Mouse (Mus musculus) frontal cortex, adult 2 months (tissue): ENCODE data around the gene Cysrt1. TPM values are rescaled to one million over a fixed set of nuclear protein-coding genes. Genes with fewer than 3 reads are reported as not detected.
A peak's percentile ranks its signal among the peaks of the same experiment; 100 is the strongest.

ENCODE experiments used
- DNase-seq, 2 experiments: peaks; one replicate each; pipeline ENCODE4 v3.0.0; 2022; ENCODE audit warnings: low spot score in 1 of 2; ENCODE audit errors: extremely low spot score in 1 of 2
- polyA plus RNA-seq: library from polyadenylated mRNA; depleted of rRNA; stranded (reverse); fragments of >200 nt; gene quantifications from 2 replicates; pipeline ENCODE4 v1.2.3, GENCODE M21; 2012

Gene Cysrt1
- polyA plus RNA-seq, 1 experiment = 0.24 TPM

DNA sequence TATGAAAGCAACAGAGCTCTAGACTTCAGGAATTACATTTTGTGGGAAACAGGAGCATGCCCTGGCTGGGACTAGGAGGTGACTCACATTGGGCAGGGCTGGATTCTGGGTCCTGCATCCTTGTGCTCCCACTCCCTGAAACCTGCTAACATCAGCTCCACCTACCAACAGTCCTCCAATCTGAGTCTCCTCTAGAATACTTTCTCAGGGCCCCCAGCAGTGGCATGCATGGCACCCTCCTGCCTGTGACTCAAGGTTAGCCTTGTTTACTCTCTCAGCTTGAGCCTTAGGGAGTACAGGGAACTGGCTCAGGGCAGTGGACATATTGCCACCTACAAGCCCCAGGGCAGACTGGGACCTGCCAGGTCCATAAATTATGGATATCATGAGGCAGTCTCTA is 4.1 kb downstream of the Cysrt1 start:
- no peak for DNase-seq

DNA sequence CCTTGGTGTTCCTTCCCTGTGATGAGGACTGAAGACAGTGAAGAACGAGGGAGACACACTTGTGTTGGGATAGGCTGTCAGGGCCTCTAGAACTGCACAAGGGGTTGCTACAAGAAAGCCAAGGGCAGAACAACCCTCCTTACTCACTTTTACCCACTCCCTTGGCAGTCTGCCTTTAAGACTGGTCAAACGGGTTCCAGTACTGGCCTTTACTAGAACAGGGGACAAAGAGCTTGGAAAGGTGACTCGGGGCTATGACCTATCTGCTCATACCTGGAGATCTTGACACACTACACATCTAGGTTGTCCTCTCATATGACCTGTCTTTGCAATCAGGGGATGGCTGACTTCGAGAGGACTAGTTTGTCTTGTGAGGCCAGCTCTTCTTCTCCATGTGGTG is 4.7 kb downstream of the Cysrt1 start:
- DNase-seq = no peak

DNA sequence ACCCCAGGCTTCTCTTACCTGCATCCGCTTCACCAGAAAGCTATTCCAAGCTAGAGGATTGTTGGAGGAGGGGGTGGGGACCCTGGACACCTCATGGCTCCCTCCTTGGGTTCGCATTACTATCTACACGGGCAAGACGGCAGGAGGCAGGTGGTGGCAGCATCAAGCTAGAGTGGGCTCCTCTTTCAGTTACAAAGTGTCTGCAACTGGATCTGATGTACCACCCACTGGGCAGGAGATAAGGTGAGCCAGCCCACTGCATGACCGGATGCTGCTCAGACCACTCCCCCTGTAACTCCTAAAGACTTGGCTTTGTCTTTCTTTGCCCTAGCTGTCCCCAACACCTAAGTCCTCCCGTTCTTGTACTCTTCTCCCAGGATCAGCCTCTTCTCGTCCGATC is 5.6 kb downstream of the Cysrt1 start, which contains the start of gene Rnf224:
Gene Rnf224, minus strand, starts transcription at position 174 of the 400 bp plus-strand sequence.
- no peak for DNase-seq

DNA sequence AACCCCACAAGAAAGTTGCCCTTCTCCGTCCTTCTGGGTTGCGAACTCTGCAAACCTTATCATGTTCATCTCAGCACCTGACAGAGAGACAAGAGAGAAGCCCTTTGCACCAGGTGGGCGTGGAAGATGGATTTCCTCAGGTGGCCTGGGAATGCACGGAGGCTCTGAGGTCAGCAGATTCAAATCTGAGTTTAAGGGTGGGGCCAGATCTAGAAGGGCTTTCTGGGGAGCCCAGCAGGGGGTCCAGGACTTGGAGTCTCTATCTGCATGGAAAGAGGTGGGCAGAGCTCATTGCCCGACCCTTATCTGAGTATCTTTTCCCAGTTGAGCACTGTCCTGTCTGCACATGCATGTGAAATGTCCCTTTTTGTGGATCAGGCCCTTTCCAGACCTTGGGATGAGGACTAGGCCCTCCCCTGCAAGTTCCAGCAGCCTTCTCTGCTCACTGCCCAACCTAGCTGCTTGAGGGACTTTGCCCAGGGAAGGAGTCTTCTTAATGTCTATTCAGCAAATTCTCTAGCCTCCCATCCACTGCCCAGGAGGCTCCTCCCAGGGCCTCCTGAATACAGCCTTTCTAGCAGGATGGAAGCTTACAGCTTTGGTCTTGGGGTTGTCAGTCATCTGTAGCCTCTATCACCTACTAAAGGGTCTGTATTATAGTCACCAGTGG is 7.6 kb downstream of the Cysrt1 start:
- no peak for DNase-seq

DNA sequence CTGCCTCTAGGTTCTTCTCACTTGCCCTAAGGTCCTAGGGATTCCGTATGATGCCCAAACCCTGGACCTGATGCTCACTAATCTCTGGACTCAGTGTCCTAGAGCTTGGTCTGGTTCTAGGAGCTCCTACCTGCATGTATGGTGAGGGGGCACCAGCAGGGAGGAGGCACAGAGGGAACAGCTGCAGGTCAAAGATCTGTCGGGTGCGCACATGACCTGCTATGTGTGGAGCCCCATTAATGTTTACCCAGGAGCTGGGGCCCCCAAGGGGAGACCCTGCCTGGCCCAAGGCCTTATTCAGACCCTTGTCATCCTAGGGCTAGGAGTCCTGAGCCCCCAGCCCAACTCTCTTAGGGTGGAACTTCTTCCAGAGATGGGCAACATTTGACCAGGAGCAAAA is 8.2 kb downstream of the Cysrt1 start, which contains the start of gene Slc34a3:
Gene Slc34a3, minus strand, starts transcription at position 315 of the 400 bp plus-strand sequence.
- DNase-seq = no peak

DNA sequence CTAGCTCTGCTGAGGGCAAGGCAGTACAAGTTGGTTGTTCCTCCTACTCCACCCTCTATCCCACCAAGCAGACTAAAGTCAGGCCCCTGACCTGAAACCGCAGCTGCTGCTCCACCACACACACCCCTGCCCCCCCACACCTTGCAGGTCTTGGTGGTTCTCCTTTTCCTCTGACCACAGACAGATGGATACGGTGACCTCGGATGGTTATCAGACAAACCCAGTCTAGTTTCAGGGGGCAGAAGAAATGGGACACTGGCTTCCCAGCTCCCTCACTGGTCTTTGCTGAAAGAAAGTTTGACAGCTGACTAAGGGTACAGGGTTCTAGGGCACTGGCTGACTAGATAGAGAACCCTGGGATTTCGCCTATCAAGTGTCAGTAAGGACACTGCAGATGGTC is 8.8 kb downstream of the Cysrt1 start:
- no peak for DNase-seq

DNA sequence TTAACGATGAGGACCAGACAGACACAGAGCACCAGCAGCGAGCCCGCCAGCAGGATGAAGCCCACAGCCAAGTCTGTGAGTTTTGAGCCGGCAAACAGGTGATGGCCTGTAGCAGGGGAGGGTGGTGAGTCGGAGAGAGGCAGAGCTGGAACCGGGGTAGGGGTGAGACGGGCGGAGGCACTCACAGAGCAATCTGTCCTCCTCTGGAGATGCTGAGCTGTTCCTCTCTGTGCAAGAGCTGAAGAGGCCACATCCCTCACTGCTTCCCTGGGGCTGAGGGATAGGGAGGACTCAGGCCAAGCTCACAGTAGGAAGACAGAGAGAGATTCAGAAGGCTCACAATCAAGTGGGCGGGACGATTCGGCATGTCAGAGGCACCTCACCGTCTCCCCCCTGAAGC is 11.2 kb downstream of the Cysrt1 start:
- DNase-seq = no peak

DNA sequence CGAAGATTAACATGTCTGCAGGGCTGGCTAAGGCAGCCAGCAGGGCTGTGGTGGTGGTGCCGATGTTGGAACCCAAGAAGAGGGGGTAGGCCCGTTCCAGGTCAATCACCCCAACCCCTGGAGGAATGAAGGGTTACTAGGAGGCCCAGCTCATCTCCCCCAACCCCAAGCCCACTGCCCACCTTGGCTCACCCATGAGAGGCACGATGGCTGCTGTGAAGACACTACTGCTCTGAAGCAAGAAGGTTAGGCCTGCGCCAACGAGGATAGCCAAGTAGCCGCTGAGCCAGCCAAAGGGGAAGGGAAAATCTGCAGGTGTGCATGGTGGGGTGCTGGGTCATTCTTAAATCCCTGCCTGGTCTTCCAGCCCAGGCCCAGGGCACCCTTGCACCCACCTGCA is 11.7 kb downstream of the Cysrt1 start:
- DNase-seq = no peak

DNA sequence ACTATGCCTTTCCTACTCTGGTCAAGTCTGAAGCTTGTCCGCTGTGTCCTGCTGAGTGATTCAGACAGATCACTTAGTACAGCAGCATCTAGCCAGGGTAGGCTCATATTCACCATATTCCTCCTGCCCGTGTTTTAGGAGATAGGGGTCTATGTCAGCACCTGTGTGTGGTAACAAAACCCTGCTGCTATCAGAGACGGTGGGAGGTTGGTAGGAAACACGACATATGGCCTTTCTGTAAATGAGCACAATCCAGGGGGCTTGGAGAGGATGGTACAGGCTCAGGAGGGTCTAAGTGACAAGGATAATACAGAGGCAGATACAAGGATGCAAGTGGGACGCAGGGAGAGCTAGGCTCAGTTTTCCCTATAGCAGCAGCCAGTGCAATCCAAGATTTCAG is 12.7 kb downstream of the Cysrt1 start:
- DNase-seq = no peak

DNA sequence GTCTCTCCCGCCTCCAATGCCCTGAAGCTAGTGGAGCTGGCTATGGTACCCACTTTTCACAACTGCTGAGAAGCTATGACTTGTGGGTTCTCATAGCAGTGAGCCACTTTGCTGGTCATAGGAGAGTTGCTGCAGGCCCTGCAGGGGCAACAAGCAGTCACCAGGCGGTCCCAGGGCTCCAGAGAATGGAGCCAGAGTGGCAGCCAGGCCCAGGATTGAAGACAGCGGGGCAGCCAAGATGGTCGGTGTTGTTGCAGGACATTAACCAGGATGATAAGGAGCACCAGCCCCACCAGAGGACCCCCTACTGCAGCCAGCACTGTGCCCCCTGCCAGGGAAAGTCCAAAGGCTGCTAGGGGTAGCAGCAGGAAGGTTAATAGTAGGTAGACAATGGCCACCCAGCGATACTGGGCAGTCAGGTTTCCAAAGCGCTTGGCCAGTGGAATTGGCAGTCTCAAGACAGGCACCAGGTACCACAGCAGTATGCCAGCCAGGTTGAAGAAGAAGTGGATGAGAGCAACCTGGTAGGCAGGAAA is 13.2 kb downstream of the Cysrt1 start:
- DNase-seq = no peak

DNA sequence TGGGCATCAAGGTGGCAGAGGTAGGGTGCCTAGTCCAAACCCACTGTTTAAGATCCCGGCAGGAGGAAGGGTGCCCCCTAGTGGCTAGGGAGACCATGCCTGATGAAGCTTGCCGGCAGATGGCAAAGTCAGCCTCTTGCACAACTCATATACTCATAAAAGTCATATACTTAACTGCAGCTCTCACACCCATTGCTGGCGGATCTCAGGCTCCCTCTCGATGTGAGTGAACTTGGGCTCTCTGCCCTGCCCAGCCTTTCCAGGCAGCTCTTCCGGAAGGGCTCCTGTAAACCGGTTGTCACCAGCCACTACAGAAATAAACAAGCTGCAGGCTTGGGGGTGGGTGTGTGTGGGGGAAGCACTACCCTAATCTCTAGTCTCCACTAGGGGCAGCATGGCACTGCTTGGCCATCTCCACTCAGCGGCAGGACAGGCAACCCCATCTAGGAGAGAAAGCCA is 13.8 kb downstream of the Cysrt1 start:
- DNase-seq = peak; percentile 78 to 90

DNA sequence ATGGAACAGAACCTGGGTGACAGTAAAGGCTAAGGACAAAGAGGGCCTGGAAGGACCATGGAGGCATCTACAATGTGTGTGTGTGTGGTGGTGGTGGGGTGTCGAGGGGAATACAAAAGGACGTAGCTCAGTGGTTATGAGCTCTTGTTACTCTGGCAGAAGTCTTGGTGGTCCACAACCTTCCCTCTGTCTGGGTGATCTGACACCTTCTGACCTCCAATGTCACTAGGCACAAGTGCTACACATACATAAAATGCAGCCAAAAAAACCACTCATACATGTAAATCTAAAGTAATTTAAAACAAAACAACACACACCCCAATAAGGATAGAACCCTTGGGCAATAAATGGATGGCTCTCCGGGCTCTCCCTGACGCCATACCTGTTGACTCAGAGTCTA is 14.8 kb downstream of the Cysrt1 start:
- DNase-seq = no peak

DNA sequence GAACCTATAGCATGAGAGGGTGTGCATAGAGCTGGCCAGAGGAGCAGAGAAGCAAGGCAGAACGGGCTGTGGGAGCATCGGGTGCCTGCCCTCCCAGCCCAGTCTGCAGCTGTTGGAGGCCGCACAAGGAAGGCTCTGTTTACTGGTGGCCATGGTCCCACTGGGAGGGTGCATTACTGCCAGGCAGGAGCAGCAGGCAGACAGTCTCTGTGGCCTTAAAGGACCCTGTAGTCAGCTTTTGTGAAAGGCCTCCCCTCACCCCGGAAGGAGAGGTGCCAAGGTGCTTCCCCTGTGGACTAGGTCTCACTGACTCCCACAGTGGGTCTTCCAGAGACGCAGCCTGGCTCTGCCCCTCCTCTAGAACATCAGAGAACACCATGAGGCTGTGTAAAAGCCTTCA is 15.4 kb downstream of the Cysrt1 start:
- peak in 1 of 2 experiments; percentile 49 for DNase-seq

DNA sequence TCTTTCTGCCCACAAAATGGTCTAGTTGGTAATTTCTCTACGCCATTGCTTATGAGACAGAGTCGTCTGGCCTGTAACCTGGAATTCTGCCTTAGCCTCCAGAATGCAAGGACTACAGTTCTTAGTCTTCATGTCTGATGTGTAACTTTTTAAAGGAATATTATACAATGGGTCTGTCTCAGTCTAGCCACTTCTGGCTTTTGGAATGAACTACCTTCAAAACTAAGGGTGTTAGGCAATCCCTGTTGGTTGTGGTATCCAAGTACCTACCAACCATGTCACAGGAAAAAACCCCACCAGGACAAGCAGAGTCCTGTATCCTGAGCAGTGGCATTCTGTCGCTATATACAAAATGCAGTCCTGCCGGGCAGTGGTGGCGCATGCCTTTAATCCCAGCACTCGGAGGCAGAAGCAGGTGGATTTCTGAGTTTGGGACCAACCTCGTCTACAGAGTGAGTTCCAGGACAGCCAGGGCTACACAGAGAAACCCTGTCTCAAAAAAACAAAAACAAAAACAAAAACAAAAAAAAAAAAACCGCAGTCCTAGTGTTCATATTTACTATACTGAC is 16.4 kb downstream of the Cysrt1 start:
- no peak for DNase-seq

DNA sequence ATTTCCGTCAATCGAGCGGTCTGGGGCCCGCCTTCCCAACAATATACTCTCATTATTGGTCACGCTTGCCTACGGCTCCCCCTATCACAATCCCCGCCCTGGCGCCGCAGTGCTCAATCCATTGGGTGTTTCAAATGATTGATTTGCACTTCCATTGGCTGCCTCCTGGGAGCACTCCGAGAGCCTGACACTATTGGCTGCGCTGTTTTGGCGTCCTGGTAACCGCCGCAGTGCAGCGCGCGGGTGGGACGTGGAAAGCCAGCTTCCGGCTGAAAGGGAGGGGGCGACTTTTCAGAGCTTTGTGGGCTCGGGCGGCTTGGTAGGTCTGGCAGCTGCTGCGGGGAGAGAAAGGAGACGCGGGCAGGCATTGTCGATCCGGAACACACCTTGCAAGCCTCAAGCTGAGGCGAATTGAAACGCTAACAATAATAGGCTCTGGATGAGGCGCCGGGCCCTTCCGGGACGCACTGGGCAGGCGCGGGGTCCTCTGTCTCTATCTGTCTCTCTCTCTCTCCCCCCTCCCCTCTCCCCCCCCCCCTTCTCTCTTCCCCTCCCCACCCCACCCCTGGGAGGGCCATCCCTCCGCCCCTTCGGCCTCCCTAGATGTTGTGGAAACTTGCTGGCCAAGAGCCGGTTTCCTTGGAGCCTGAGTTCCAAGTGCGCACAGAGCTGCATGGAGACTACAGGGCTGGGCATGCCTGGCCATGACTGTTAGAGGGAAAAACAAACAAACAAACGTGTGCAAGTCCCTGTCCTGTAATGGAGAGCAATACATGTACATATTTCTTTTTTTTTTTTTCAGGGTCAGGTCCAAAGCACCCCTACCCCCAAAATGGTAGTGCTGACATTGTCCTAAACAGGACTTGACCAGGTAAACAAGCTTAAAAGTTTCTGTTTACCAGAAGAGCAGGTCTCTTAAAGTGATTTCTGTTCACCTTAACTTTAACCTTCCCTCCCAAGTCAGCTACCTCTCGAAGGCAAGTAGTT is 17.2 kb downstream of the Cysrt1 start:
- peak; percentile 99 to 100 for DNase-seq

DNA sequence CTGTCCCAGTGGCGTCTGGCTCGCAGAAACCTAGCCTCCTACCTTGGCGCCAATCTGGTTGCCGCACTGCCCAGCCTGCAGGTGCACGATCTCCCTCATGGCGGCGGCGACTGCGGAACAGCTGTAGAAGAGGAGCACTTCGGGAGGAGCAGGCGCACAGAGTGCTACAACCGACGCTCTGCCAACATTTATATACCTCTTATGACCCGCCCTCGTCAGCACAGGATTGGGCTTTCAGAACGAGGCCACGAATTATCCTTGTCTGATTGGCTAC is 17.8 kb downstream of the Cysrt1 start, which contains the start of gene Tubb4b:
Gene Tubb4b, minus strand, starts transcription at position 211 of the 274 bp plus-strand sequence.
- no peak for DNase-seq

DNA sequence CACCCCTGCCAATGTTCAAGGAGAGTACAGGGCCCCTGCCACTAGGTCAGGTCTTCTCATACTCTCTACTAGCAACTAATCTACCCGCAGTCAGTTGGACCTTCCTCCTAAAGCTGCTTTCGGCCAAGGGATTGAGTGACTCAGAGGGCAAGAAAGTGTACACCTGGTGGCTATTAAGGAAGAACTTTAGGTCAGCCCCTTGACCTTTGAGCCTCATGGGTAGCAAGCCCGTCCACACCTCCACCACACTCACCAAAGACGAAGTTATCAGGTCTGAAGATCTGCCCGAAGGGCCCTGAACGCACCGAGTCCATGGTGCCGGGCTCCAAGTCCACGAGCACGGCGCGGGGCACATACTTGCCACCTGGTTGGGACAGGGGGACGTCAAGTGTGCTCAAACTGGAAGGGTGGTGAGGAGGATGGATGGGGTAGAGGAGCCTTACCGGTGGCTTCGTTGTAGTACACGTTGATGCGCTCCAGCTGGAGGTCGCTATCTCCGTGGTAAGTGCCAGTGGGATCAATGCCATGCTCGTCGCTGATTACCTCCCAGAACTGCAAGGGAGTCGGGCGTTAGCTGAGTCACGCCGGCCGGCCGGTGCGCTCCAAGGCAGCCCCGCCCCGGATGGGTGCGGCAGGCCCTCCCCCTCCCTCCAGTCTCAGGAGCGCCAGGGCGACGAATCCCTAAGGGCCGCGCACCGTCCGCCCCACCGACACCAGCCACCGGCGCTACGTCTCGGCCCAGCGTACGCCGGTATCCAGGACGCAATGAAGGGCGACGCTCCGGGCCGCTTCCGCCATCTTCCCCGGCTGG is 18.4 kb downstream of the Cysrt1 start:
- DNase-seq = peak in 1 of 2 experiments; percentile 77

DNA sequence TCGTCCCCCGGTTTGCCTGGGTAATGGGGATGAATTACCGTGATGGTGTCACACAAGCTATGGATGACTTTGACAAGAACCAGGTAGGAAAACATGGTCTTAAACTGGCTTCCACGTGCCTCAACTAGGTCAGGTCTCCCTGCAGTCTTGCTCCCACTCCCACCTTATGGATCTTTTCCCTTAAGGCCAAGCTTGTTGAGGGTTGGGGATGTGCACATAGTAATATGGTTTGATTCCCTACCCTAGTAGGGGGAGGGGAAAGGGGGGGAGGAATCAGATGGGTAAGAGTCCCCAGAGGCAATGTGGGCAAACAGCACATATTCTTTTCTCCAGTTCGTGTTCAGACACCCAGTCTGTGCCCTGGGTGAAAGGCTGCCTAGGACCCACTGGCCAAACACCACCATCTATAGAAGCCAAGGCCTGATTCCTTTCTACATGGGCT is 20.9 kb downstream of the Cysrt1 start:
- DNase-seq = no peak

DNA sequence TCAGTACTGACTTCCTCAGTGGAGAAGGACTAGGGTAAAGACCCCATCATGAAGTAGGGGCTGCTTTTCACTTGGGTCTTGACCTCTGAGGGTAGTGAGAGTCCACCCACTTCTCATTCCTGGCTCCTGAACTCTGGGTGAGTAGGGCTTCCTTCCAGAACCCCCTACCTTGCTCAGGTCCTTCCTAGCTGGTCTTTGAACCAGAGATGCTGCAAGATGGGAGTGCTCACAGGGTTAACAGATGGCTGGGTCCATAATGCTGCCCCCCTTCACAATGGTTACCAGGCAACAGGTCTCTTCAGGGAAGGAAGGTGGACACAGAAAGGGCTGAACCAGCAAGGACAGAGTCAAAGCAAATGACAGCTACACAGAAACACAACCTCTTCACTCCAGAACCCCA is 23.8 kb downstream of the Cysrt1 start, which contains the start of gene Fam166a:
Gene Fam166a, plus strand, starts transcription at position 301 of the 400 bp plus-strand sequence.
- no peak for DNase-seq

DNA sequence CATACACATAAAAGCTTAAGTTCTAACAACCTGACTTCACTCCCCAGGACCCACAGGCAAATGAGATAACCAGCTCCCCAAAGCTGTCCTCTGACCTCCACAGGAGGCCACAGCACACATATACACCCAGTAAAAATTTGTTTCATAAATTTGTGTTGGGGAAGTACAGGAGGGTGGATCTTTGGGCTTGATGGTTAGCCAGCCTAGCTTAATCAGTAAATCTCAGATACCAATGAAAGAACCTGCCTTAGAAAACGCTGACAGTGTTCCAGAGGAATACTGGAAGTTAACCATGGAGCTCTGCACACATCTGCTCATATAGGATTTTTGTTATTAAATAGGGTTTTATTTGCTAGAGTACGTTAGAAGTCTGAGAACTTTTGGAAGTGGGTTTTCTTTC is 24.6 kb downstream of the Cysrt1 start:
- DNase-seq = no peak
